Mouse (Mus musculus) spleen, adult 18-20 months (tissue): ENCODE measurements around the gene Tcf25.

Source experiments
- DNase-seq, 2 experiments: peaks; one replicate each; pipeline ENCODE4 v3.0.0; 2022; ENCODE audit warnings: mixed read lengths in 2 of 2

Tcf25 gene

GRCm38 (mm10) chr8:123352118-123352517 lies 21.4 kb upstream of the Tcf25 start:
- no peak for DNase-seq

- DNase-seq = no peak
Observed at GRCm38 (mm10) chr8:123352786-123353185, 20.8 kb upstream of the Tcf25 start.

GRCm38 (mm10) chr8:123353216-123353615 lies 20.3 kb upstream of the Tcf25 start:
- DNase-seq = no peak

GRCm38 (mm10) chr8:123361082-123361739 lies 12.3 kb upstream of the Tcf25 start:
- peak; percentile 34 to 76 for DNase-seq

GRCm38 (mm10) chr8:123374239-123374578 lies 656 bp downstream of the Tcf25 start:
- DNase-seq = peak; percentile 88 to 95

- DNase-seq = no peak
Observed at GRCm38 (mm10) chr8:123375701-123376100, 2.1 kb downstream of the Tcf25 start.

GRCm38 (mm10) chr8:123376106-123376505 lies 2.6 kb downstream of the Tcf25 start:
- DNase-seq = no peak

DNA sequence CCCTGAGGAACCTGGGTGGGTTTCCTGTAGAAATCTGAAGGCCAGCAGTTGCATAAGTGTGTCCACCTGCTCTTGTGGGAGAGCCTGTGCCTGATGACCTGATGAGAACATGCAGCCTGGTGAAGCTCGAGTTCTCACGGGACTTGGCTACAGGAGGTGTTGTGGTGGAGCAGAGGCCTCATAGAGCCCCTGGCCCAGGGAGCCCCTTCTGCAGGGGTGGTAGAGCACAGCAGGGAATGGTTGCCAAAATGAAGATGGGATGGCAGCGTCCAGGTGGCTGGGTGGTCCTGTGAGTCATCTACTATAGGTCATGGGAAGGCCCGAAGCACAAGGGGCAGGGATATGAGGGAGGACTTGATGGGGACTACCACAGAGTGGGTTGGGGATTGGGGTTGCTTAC lies 8.2 kb downstream of the Tcf25 start:
- DNase-seq = no peak

DNA sequence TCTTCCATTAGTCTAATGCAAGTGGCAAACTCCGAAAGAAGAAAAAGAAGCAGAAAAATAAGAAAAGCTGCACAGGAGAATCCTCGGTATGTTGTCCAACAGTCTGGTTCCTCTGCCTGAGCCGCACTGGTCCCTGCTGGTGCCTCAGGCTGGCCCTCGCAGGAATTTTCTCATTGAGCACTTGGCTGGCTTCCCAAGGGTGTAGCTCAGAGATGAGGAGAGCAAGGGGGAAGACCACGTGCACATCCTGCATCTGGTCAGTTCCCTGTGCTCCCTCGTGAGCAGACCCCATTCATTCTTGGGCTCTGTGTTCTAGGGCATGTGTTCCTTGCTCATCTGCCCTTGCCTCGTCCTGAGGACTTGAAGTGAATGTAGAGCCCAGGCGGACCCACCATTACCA lies 9.0 kb downstream of the Tcf25 start:
- DNase-seq = no peak

DNA sequence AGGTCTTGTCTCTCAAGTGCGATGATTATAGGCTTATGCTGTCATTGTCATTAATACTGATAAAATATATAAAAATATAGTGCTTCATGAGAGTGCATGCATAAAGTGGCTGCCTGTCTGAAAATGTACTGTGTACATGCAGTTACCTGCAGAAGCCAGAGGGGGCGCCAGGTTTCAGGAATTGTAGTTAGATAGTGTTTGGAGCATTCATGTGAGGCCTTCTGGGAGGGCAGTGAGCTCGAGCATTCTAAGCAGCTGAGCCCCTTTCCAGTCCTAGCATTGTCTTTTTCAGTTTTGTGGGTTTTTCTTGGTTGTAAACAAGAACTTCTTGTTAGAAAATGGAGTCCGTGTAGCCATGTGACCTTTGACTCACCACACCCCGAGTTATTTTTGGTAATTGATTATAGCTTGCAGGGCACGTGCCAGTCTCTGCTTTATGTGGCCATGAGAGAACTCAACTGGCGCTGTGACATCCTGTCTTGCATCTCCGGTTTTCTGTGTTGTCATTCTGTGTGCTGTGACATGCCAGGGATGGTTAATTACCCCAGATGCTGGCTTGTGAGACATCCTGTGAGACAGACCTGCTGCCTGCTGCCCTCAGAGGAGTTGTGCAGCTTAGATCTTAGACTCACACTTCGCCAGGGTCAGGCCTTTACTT lies 11.5 kb downstream of the Tcf25 start:
- no peak for DNase-seq

DNA sequence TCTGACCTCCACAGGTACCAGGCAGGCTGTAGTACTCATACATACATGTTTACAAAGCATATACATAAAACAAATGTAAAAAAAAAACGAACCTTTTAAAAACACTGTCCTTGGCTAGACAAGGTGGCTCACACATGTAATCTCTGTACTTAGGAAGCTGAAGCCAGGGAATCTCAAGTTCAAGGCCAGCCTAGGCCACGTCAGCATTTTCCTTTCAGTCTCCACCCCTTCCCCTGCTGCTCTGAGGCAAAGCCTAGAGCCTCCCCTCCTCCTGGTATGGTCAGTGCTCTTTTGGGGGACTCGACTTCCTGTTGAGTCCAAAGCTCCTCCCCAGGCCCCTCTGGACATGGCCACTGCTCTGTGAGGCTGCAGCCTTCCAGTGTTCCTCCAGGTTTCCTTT lies 13.5 kb downstream of the Tcf25 start:
- DNase-seq = no peak

- no peak for DNase-seq
Observed at GRCm38 (mm10) chr8:123387801-123388200, 14.2 kb downstream of the Tcf25 start.

DNA sequence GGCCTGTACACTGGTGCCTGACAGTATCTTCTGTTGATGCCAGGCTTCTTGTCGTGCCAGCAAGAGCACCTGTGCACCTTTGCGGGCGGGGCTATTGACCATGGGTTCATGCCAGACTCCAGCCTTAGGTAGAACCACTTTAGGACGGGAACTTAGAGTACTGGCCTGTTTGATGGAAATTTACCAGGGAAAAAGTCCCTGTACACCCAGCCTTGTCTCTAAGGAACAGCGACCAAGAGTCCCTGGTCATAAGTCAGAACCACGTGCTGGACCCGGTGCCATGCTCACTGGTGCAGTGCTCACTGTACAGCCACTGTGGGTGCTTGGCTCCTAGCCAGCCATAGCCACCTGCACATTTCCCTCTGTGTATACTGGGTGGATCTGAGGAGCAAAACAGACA lies 15.5 kb downstream of the Tcf25 start:
- DNase-seq = no peak

GRCm38 (mm10) chr8:123398308-123398707 lies 24.8 kb downstream of the Tcf25 start:
- no peak for DNase-seq

- no peak for DNase-seq
Observed at GRCm38 (mm10) chr8:123401936-123402335, 28.4 kb downstream of the Tcf25 start.

DNA sequence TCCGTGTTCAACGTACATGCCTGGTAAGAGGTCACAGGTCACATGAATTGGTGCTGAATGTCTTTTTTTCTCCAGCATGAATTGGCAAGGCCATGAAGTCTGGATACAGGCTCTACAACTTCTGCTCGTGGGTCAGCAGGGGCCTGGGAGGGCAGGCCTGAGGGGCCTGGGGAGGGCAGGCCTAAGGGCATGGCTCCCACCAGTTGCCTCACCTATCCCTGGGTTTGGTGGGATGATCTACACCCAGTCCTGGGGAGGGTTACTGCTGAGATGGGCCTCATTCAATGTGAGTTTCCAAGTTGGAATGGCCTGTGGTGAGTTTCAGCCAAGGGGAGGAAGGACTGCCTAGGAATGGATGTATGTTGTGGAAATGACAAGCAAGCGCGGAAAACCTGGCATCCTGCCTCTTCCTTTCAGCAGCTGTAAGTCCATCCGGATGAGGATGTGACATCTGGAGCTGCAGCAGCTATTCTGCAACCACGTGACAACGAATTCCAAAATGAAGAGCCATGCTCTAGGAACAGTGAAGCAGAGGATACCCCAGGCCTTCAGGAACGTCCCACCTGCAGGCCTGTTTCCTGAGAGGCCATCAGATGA lies 29.3 kb downstream of the Tcf25 start:
- DNase-seq = no peak

GRCm38 (mm10) chr8:123404521-123404920 lies 31.0 kb downstream of the Tcf25 start:
- DNase-seq = no peak

DNA sequence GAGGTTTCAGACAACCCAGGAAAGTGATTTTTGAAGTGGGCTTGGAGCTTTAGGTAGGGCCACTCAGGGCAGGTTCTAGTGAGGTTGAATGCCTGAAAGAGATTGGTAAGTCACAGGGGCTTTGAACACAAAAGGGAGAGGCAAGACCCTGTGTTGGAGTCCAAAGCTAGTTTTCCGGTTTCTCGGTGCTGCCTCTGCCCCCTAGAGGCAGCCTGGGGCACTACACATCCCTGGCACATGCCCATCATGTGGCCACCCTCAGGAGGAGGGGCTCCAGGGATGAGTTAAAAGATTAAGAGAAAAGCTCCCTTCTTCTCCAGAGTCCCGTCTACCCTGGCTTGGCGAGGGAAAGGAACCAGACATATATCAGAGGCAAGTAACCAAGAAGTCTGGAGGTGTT lies 33.2 kb downstream of the Tcf25 start, which contains the start of gene Mc1r:
Gene Mc1r, plus strand, starts transcription at position 322 of the 400 bp plus-strand sequence.
- DNase-seq = peak; percentile 21 to 66

DNA sequence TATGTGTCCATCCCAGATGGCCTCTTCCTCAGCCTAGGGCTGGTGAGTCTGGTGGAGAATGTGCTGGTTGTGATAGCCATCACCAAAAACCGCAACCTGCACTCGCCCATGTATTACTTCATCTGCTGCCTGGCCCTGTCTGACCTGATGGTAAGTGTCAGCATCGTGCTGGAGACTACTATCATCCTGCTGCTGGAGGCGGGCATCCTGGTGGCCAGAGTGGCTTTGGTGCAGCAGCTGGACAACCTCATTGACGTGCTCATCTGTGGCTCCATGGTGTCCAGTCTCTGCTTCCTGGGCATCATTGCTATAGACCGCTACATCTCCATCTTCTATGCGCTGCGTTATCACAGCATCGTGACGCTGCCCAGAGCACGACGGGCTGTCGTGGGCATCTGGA lies 34.1 kb downstream of the Tcf25 start:
- DNase-seq = no peak

DNA sequence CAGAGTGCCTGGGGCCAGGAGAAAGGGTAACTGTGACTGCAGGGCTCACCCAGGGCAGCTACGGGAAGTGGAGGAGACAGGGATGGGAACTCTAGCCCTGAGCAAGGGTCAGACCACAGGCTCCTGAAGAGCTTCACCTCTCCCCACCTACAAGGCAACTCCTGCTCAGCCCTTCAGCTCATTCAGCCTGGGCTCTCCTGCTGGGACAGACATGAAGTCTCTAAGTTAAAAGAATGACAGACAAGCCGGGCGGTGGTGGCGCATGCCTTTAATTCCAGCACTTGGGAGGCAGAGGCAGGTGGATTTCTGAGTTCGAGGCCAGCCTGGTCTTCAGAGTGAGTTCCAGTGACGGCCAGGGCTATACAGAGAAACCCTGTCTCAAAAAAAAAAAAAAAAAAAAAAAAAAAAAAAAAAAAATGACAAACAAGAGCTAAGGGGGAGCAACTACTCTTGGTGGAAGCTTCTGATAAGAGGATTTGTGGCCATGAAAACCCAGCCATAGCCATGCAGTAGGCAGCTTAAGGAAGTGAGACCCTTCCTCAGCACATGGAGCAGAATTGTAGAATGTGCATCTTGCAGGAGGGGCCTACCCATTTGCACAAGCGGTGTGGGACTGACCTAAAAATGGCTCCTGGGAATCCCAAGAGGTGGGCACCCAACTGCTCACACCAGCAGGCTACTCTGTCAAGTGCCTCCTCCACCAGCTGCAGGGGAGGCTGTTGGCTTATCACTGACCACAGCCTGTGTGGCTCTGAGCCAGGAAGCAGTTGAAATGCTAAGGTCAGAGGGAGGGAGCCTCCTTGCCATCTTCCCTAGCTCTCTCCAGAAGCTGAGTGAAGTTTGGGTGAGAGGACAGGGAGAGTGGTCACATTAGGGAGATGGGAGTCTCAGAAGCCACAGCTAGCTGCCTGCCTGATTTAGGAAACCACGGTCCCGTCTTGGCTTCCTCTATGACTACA lies 35.3 kb downstream of the Tcf25 start:
- DNase-seq = no peak

- no peak for DNase-seq
Observed at GRCm38 (mm10) chr8:123410049-123410587, 36.6 kb downstream of the Tcf25 start.

DNA sequence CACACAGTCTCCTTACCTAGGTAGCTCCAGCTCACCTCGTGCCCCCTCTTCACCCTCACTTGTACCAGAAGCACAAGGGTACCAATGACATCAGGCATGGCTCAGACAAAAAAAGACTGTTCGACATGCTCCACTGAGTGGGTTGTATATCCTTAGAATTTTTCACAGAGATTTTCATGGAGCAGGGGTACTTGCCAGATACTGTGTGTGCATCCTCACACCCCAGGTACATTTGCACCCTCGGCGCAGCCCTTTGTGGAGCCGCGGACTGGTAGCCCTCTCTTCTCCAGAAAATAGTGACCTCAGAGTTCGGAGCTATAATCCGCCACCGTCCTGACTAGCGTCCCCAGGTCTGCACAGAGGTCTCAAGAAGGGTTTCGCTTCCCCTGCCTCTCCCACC lies 37.2 kb downstream of the Tcf25 start:
- DNase-seq = no peak

GRCm38 (mm10) chr8:123411246-123411645 lies 37.7 kb downstream of the Tcf25 start, which contains the start of gene Tubb3:
Gene Tubb3, plus strand, starts transcription at chr8:123411424.
- peak in 1 of 2 experiments; percentile 28 for DNase-seq
